Mouse (Mus musculus): Measurements from ENCODE around the gene Gm4353. TPM values are rescaled to one million over a fixed set of nuclear protein-coding genes. Genes with fewer than 3 reads are reported as not detected.

Gm4353 gene
- polyA plus RNA-seq, 1 experiment from 2014 or later = 1.1 TPM

DNA sequence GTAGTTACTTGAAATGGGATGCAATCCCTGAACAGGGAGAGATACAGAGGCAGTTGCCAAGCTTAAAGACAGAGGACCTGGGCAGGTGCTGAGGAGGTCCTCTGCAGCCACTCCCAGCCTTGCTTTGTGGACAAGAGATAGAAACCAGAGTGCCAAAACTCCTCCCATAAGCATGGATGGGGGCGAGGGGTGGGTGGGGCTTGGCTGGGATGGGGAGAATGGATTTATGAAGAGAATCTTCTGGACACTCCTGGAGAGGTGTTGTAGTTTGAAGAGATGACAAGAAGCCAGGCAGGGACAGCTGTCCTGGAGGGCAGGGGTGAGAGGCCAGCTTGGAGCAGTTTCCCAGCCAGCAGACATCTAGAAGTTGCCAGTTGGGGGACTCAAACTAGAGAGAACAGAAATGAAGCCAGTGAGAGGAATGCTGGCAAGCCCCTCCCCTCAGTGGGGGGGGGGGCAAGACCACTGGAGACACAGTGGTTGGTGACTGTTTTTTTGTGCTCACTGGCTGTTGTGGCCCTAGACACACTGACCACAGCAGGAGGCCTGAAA lies 34.9 kb upstream of the Gm4353 start:
- H3K4me1 ChIP-seq = no peaks in the 10 kb centered on the region
- no peak overlapping the region for H3K27ac ChIP-seq
- no peaks in the 10 kb centered on the region for H3K27me3 ChIP-seq
- WGBS = 50% methylated on average over 1 of the region's 1 CpGs
- no peak overlapping the region for H3K4me2 ChIP-seq
- no peak overlapping the region for H3K9ac ChIP-seq
- ATAC-seq (ENCODE audit: borderline replicate concordance, extremely low read depth, low FRiP score, low TSS enrichment) = no peak
- H3K4me3 ChIP-seq = no peak overlapping the region
- H3K9me3 ChIP-seq = no peaks in the 10 kb centered on the region
- no peaks in the 10 kb centered on the region for H3K36me3 ChIP-seq

DNA sequence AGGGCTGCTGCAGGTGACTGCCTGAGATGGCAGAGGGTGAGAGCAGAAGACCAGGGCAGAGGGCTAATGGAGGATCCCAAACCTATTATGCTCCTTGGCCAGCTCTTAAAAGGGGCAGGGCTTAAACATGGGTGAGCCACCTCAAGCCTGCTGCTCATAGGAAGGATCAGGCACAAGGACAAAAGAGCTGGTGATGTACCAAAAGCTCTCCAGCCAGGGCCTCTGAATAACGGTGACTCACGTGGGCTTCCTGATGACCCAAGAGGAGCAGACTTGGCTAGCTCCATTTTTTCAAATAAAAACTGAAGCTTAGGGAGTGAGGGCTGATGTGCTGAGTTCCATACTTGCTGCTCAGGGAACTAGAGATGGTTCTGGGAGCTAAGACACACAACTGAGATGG lies 31.6 kb upstream of the Gm4353 start:
- Histone ChIP-seq H3K27ac (no peak overlapping the region), H3K4me2 (no peak overlapping the region), H3K9me3 (no peaks in the 10 kb centered on the region), H3K27me3 (no peaks in the 10 kb centered on the region), H3K4me3 (no peak overlapping the region), H3K9ac (no peak overlapping the region), H3K36me3 (no peaks in the 10 kb centered on the region), H3K4me1 (no peaks in the 10 kb centered on the region)
- no peak for ATAC-seq (ENCODE audit: borderline replicate concordance, extremely low read depth, low FRiP score, low TSS enrichment)
- WGBS = 70% methylated on average over 2 of the region's 2 CpGs

DNA sequence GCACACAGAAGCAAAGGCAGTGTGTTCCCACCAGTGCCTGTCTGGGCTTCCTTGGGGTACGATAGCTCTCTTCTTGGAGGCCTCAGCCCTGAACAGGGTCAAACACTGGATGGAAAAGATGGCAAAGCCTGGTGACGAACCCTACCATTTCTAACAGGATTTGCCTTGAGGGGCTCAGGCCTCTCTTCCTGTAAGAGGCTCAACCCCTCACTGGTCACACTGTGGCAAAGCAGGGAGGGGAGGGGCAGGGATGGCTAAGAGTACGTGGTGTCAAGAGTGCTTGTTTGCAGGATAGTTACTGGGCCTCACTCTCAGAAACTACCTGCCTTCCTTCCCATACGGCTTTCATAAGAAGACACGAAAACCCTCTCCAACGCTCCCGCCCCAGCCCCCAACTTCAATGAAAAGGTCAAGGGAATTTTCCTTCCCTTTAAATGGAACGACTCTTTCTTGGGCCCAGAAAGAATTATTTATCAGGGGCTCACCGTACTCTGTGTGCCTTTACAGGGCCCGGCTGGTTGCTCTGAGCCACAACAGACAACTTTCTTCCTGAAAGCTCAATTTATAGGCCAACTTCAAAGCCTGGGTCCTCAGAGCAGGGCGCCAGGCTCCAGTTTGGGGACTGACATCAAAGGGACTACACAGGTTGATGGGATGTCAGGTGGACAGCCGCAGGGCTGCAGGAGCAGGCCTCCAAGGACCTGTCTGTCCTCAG lies 30.9 kb upstream of the Gm4353 start:
- no peaks in the 10 kb centered on the region for H3K36me3 ChIP-seq
- H3K4me2 ChIP-seq = no peak overlapping the region
- no peak overlapping the region for H3K4me3 ChIP-seq
- H3K4me1 ChIP-seq = no peaks in the 10 kb centered on the region
- H3K9me3 ChIP-seq = no peaks in the 10 kb centered on the region
- no peak overlapping the region for H3K27ac ChIP-seq
- no peak overlapping the region for H3K9ac ChIP-seq
- no peaks in the 10 kb centered on the region for H3K27me3 ChIP-seq
- 64% methylated on average over 12 of the region's 12 CpGs for WGBS
- no peak for ATAC-seq (ENCODE audit: borderline replicate concordance, extremely low read depth, low FRiP score, low TSS enrichment)

DNA sequence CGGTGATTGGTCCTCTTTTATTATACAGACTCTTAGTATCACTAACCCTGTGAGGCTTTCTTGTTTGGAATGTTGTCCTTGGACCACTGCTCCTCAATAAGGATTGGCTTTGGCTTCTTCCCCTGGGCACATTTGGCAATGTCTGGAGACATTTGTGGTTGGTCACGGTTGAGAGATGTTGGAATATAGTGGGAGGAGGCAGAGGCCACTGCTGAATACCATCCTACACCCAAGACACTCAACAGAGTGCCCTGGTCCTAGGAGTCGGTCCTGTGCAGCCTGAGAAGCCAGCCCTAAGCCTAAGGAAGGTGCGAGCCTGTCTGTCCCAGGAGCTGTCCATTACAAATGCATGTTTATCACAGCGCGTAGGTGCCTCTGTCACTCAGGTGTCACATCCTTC lies 27.1 kb upstream of the Gm4353 start:
- WGBS = 80% methylated on average over 6 of the region's 6 CpGs

DNA sequence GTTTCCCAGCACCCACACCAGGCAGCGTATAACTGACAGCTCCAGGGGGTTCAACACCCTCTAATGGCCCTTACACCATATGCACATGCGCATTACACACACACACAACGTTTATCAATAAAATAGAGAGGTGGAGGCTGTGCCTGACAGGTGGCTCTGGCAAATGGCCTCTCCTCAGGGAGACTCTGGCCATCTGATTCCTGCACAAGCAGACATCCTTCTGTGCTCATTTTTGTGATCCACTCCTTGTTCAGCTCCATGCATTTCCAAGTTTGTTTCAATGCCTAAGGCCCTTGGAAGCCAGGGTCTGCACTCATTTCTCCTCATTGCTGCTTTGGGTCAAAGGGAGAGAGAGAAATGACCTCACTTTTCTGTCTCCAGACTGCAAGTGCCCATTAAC lies 26.2 kb upstream of the Gm4353 start:
- Histone ChIP-seq H3K36me3 (peaks cover 9% of the 10 kb centered on the region; the same call in 1 of the 2 replicates), H3K27me3 (no peaks in the 10 kb centered on the region), H3K9ac (no peak overlapping the region), H3K4me1 (no peaks in the 10 kb centered on the region), H3K4me2 (no peak overlapping the region), H3K4me3 (no peak overlapping the region), H3K9me3 (no peaks in the 10 kb centered on the region), H3K27ac (no peak overlapping the region)
- WGBS = 59% methylated on average over 3 of the region's 3 CpGs
- ATAC-seq (ENCODE audit: borderline replicate concordance, extremely low read depth, low FRiP score, low TSS enrichment) = no peak

More for the DNA sequence above, 27.1 kb upstream of the Gm4353 start:
- no peaks in the 10 kb centered on the region for H3K9me3 ChIP-seq
- H3K4me3 ChIP-seq = no peak overlapping the region
- no peak overlapping the region for H3K9ac ChIP-seq
- H3K27me3 ChIP-seq = no peaks in the 10 kb centered on the region
- ATAC-seq (ENCODE audit: borderline replicate concordance, extremely low read depth, low FRiP score, low TSS enrichment) = no peak
- H3K4me1 ChIP-seq = no peaks in the 10 kb centered on the region
- peaks cover 5% of the 10 kb centered on the region; the same call in 1 of the 2 replicates for H3K36me3 ChIP-seq
- no peak overlapping the region for H3K4me2 ChIP-seq
- no peak overlapping the region for H3K27ac ChIP-seq

DNA sequence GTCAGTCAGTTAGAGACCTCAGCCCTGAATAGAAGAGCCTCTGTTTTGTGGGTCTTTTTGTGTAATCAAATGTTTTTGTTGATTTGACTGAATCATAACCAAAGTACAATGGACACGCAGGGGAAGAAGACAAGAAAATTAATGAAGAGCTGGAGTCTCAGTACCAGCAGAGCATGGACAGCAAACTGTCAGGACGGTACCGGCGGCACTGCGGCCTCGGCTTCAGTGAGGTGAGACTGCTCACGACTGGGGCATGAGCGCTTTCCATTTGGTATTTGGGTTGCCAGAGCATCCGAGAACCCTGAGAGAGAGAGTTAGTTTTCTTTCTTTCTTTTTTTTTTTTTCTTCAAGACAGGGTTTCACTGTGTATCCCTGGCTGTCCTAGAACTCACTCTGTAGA lies 18.7 kb upstream of the Gm4353 start:
- Histone ChIP-seq H3K4me3 (no peak overlapping the region), H3K9ac (no peak overlapping the region), H3K4me2 (no peak overlapping the region), H3K36me3 (peaks cover 47% of the 10 kb centered on the region), H3K27me3 (no peaks in the 10 kb centered on the region), H3K9me3 (no peaks in the 10 kb centered on the region), H3K27ac (no peak overlapping the region), H3K4me1 (no peaks in the 10 kb centered on the region)
- 95% methylated on average over 9 of the region's 9 CpGs for WGBS
- ATAC-seq (ENCODE audit: borderline replicate concordance, extremely low read depth, low FRiP score, low TSS enrichment) = no peak

DNA sequence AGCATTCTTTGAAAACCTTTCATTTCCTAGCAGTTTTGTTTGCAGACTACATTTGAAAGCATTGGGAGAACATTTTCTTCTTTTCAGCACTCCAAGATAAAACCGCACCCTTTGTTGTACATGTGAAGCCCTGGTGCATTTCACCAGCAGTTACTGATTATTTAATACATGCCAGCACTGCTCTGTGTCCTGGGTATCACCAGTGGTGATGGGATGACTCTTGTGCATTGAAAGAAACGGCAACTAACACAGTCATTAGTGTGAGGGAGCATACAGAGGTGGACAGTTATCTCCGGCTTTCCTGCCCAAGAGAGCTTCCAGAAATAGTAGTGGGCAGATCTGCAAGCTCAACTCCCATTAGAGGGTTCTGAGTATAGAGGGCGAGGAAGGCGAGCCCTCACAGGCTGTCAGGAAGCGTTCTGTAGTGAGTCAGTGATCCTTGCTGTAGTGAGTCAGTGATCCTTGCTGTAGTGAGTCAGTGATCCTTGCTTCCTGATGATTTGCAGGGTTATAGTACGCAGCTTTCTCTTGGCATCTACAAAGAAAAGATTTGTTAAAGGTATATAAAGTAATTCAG lies 15.6 kb upstream of the Gm4353 start:
- Histone ChIP-seq H3K36me3 (peaks cover 31% of the 10 kb centered on the region), H3K27ac (no peak overlapping the region), H3K27me3 (no peaks in the 10 kb centered on the region), H3K4me2 (no peak overlapping the region), H3K4me3 (no peak overlapping the region), H3K4me1 (peaks cover 8% of the 10 kb centered on the region; the same call in 1 of the 2 replicates), H3K9ac (no peak overlapping the region), H3K9me3 (no peaks in the 10 kb centered on the region)
- 89% methylated on average over 7 of the region's 7 CpGs for WGBS
- no peak for ATAC-seq (ENCODE audit: borderline replicate concordance, extremely low read depth, low FRiP score, low TSS enrichment)

DNA sequence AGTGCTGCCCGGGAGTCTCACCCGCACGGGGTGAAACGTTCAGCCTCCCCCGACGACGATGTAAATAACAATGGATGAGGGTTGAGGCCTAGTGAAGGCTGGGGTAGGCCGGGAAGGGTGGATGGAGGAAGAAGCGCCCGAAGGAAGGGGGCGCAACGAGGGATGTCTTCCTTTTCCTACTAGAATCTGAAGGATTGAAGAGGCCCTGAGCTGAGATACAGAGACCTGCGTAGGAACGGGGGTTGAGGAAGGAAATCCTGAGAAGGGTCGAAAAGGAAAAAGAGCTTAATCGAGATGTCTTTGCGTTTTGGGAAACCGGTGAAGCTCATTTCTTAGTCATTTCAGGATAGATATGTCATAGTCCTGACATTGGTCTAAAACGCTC lies 9.0 kb upstream of the Gm4353 start:
- under 1% methylated on average over 19 of the region's 19 CpGs for WGBS
- Histone ChIP-seq H3K4me1 (peaks cover 21% of the 10 kb centered on the region), H3K4me3 (peak overlapping the region; percentile 62), H3K9ac (peak overlapping the region; percentile 79), H3K4me2 (peak overlapping the region; percentile 64), H3K27ac (peak overlapping the region; percentile 88), H3K27me3 (no peaks in the 10 kb centered on the region), H3K36me3 (no peaks in the 10 kb centered on the region), H3K9me3 (no peaks in the 10 kb centered on the region)
- peak; percentile 86 for ATAC-seq (ENCODE audit: borderline replicate concordance, extremely low read depth, low FRiP score, low TSS enrichment)

DNA sequence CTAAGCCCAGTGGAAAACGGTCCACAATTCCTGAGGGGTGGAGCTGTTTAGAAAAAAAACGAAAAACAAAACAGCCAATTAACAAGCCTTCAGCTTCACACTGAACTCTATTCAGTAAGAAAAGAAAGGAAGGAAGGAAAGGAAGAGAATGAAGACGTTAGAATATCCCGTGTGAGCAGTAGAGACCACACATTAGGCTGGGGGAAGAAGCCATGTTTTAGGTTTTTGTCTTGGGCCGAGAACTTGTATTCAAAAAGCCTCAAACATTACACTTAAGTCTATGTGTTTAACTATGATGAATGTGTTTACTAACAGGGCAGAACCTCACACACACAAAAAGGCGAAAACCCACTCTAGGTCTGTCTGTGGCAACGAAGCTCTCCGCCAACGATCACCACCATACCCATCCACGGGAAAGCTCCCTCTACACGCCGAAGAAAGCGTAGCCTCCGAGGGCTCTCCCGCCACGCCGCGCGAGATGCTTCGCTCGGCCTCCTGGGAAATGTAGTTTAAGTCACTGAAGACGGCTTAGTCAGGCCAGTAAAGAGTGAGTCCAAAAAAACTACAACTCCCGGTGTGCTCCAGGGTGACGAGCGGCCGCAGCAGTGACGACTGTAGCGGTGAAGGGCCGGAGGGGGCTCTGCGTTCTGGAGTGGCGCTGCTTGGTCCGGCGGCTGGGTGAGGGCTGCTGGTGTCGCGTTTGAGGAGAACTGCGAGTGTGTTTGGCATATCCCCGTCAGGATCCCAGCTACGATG lies 8.5 kb upstream of the Gm4353 start:
- WGBS = under 1% methylated on average over 38 of the region's 38 CpGs
- Histone ChIP-seq H3K36me3 (no peaks in the 10 kb centered on the region), H3K9ac (peak overlapping the region; percentile 79), H3K27ac (peak overlapping the region; percentile 88), H3K27me3 (no peaks in the 10 kb centered on the region), H3K4me2 (peak overlapping the region; percentile 64), H3K9me3 (no peaks in the 10 kb centered on the region), H3K4me1 (peaks cover 21% of the 10 kb centered on the region), H3K4me3 (peak overlapping the region; percentile 62)
- peak; percentile 100 for ATAC-seq (ENCODE audit: borderline replicate concordance, extremely low read depth, low FRiP score, low TSS enrichment)

DNA sequence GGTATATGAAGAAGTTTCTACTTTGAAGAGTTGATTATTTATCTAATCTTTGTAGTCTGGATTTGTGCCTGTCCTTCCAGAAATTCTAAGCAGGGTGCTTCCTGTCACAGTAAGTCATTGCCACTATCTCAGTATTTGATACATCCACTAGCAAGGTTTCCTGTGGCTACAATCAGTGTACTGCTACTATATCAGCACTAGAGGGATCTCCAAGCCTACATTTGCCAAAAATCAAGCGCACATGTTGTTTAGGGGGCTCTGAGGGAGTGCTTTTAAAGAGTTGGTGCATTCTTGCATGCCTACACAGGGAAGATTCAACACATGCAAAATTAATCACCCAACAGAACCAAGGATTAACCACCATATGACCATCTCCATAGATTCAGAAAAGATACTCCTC lies 23.7 kb downstream of the Gm4353 start:
- Histone ChIP-seq H3K27ac (no peak overlapping the region), H3K36me3 (no peaks in the 10 kb centered on the region), H3K4me1 (no peaks in the 10 kb centered on the region), H3K4me2 (no peak overlapping the region), H3K4me3 (no peak overlapping the region), H3K9ac (no peak overlapping the region), H3K9me3 (no peaks in the 10 kb centered on the region), H3K27me3 (no peaks in the 10 kb centered on the region)
- WGBS = 44% methylated on average over 1 of the region's 1 CpGs
- ATAC-seq (ENCODE audit: borderline replicate concordance, extremely low read depth, low FRiP score, low TSS enrichment) = no peak

DNA sequence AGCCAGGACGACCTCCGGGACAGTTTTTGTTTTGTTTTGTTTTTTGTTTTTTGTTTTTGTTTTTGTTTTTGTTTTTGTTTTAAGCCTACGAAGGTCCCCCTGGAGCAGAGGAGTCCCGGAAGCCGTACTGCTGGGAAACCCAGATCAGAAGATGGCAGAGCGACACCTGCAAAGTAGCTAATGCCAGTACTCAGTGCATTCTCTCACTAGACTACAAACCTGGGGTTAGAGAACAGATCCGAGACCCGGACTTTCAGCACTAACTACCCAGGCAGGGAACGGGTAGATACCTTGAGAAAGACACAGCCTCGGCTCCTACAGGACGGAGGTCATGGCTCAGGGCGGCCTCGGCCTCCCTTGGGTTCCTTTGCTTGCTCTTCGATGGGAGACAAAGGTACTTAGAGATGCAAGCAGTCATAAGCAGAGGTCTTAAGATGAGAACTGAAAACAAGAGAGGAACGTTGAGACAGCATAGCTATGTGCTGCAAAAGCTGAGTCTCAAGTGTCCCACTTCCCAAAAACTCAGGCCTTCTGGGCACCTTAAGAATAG lies 43.9 kb downstream of the Gm4353 start:
- Histone ChIP-seq H3K4me2 (peak overlapping the region; percentile 97), H3K4me3 (peak overlapping the region; percentile 48), H3K9me3 (no peaks in the 10 kb centered on the region), H3K27ac (no peak overlapping the region), H3K4me1 (peaks cover 17% of the 10 kb centered on the region), H3K36me3 (no peaks in the 10 kb centered on the region), H3K9ac (no peak overlapping the region), H3K27me3 (peaks cover 40% of the 10 kb centered on the region)
- WGBS = 28% methylated on average over 15 of the region's 15 CpGs
- no peak for ATAC-seq (ENCODE audit: borderline replicate concordance, extremely low read depth, low FRiP score, low TSS enrichment)

Data from lung, embryonic 15.5 days (tissue).